Mouse (Mus musculus) G1E (cell line): ENCODE results near the gene Ptar1.

Source experiments
- CTCF ChIP-seq: IDR thresholded peaks from 2 replicates; pipeline ENCODE4 v1.5.1; 2012; ENCODE audit warnings: low read depth, low read length, inconsistent platforms, mixed read lengths
- GATA1 ChIP-seq: IDR thresholded peaks from 2 replicates; pipeline ENCODE4 v1.6.1; 2012; ENCODE audit warnings: borderline replicate concordance, low read length, inconsistent platforms, mixed read lengths

DNA sequence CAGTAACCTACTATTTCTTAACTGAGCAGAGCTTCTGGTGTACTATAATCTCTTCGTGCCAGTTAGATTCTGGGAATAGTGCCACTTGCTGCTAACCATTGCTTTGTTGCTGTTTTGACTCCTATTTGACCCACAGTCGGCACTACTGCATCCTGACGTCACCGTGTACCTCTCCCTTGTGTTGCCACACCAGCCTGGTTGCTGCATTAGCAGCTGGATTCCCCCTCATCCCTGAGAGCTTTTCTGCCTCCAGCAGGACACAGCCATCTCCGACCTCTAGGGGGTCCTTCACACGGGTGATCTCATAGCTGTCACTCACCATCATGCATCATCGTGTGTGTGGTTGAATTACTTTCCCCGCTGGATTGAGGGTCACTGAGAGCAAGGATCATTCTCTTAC lies 10.6 kb downstream of the Ptar1 start:
- TF ChIP-seq GATA1 (no peak), CTCF (no peak)
